Mouse (Mus musculus): ENCODE data around the gene Gjb4. TPM values are rescaled to one million over a fixed set of nuclear protein-coding genes. Genes with fewer than 3 reads are reported as not detected.

Gene Gjb4
- not detected for polyA plus RNA-seq (2014; fragmentation: Illumina TruSeq; extraction: RNeasy Lipid Tissue Mini Kit (QIAGEN cat#74804); ENCODE audit: low read depth, low replicate concordance)

DNA sequence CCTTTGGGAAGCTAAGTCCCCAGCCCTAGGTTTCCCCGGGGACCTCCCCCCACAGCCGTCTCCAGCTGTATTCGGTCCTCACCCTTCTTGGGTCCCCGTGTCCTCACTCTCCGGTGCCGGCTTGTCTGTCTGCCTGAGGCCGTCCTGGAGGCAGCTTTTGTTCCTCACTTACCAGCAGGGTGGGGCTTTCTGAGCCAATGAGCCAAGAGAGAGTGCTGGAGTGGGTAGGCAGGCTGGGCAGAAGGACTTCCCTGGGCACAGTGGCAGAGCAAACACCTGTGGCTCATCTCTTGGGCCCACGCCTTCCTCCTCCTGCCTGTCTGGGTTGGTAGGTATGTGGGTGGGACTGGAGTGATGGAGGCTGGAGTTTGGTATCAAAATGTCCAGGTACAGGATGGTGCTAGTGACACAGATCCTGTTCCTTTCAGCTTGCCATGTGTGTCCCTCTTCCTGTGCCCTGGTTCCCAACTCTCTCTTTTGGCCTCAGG lies at the start of gene Gjb4:
Gene Gjb4 (minus strand): TSS at position 131 of the 488 bp plus-strand sequence.

DNA sequence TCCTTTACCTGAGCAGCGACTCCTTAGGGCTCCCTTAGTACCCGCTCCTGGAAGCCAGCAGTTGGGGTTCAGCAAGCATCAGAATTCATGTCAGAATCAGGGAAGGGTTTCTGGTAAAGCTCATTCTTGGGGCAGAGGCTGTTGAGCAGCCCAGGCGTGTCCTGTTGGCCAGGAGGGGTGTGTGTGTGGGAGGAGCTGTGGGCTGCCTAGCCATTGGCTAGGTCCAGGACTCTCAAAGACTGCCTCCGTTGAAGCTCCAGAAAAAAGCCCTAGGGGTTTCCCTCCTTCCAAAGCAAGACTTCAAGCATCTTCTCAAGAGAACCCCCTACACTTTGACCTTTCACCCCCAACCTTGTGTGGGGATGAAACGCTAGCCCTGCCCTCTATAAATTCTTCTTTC lies 4.1 kb upstream of the Gjb4 start, which contains the start of gene Gjb5:
Gene Gjb5 (minus strand): TSS at position 164 of the 400 bp plus-strand sequence.

DNA sequence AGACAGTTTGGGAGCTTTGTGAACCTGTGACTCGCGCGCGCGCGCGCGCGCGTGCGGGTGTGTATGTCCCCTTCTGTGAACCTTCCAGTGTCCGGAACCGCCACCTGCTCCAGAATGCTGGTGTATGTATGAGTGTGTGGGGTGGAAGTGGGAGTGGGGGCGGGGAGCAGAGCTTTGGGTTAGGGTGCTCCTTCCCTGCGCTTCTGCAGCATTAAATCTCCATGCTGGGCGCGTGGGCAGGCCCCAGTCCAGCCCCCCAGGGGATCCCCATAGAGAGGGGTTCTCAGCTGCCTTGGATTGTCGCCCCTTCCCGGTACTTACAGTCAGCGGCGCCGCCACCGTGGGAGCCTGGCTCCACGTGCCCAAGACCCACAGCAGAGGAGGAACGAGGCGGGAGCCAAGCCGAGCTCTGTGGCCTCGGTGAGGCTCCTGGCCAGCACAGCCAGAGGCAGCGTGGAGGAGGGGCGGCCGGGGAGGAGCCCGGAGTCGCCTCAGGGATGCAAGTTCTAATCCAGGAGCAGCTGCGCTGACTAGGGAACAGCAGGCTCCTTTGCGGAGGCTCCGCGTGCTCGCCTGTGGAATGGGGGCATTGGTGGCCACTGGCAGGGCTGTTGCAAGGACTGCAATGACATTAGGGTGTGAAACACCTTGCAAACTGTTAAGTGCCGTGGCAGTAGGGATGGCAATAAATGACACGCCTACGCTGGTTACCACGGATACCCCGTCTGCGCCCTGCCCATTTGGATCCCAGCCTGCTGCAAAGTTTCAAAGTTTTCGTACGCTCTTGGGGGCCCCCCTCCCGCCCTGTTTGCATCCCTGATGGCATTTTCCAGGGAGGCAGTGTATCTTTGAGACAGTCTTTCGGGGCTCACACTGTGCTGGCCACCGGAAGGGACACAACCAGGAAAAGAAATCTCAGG lies 23.4 kb downstream of the Gjb4 start, which contains the start of gene Gjb3:
Gene Gjb3 (minus strand): TSS at position 664 of the 920 bp plus-strand sequence.

DNA sequence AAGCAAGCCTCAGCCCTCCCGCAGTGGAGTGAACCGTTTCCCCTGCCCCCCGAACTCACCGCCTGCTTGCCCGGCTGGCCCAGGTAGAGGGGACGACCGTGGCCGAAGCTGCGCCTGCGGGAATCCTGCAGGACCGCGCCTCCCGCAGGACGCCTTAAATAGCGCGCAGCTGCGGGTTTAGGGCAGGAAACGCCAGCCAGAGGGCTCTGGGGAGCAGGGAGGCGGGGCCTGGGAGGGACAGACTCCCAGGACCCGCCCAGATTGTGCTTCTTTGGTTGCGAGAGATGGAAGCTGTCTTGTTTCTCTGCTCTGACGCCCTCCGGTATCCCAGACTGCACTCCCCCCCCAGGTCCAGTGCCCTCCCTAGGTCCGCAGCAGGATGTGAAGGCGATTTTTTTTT lies 40.0 kb downstream of the Gjb4 start, which contains the start of gene Gja4:
Gene Gja4 (minus strand): TSS at position 179 of the 400 bp plus-strand sequence.

Other genes with a start within 250 kb of the Gjb4 start
- gene Tmem35b, start 230.4 kb downstream of the Gjb4 start, polyA plus RNA-seq (2014; fragmentation: Illumina TruSeq; extraction: RNeasy Lipid Tissue Mini Kit (QIAGEN cat#74804); ENCODE audit: low read depth, low replicate concordance): 14.3 TPM
- gene Dlgap3, start 184.9 kb downstream of the Gjb4 start, polyA plus RNA-seq (2014; fragmentation: Illumina TruSeq; extraction: RNeasy Lipid Tissue Mini Kit (QIAGEN cat#74804); ENCODE audit: low read depth, low replicate concordance): not detected
- 2.4 TPM for gene Smim12, start 110.3 kb downstream of the Gjb4 start, polyA plus RNA-seq (2014; fragmentation: Illumina TruSeq; extraction: RNeasy Lipid Tissue Mini Kit (QIAGEN cat#74804); ENCODE audit: low read depth, low replicate concordance)
- 0.24 TPM for gene Gja4, start 40.0 kb downstream of the Gjb4 start, polyA plus RNA-seq (2014; fragmentation: Illumina TruSeq; extraction: RNeasy Lipid Tissue Mini Kit (QIAGEN cat#74804); ENCODE audit: low read depth, low replicate concordance)
- gene Gjb3, start 23.2 kb downstream of the Gjb4 start, polyA plus RNA-seq (2014; fragmentation: Illumina TruSeq; extraction: RNeasy Lipid Tissue Mini Kit (QIAGEN cat#74804); ENCODE audit: low read depth, low replicate concordance): not detected
- gene Gjb5, start 4.1 kb upstream of the Gjb4 start, polyA plus RNA-seq (2014; fragmentation: Illumina TruSeq; extraction: RNeasy Lipid Tissue Mini Kit (QIAGEN cat#74804); ENCODE audit: low read depth, low replicate concordance): not detected

Measured in liver, adult 10 weeks (tissue).